Mouse (Mus musculus): Measurements from ENCODE around the gene Tut1.
A peak's percentile ranks its signal among the peaks of the same experiment; 100 is the strongest.

Gene Tut1

DNA sequence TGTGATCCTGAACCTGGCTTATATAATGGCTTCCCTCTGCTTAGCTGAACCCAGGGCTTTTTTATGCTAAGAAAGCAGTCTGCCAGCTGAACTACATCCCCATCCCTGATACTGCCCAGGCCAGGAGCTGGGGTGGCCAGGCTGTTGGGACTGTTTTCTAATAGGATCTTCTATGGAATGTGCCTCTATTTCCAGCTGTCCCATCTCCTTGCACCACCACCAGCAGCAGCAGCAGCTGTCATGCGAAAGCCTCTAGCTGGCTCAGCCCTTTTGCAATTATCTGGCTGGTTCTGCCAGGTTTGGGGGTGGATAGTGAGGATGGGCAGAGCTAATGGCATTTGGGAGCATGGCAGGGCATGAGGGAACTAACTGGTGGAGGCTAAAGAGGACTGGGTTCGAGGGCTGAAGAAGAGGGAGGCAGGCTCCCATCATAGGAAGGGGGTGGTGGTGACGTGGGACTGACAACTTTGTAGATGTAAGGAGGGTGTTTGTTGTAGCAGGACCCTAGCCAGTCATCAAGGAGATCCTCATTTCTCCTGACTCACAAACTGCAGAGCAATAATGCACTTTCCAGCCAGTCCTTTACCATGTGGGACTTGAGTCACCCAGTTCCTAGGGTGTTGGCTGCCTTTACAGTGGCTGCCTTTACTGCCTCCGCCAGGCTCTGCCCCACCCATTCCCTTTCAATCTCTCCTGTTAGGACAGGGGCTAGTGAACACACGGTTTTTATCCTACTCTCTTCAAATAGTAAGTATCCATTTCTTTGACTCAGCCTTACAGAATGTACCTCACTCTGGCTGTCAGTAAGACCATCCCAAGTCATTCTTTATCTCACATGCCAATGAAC, 28.9 kb downstream of the Tut1 start:
- DNase-seq (ENCODE audit: low read depth, low spot score), result peak; percentile 43

DNA sequence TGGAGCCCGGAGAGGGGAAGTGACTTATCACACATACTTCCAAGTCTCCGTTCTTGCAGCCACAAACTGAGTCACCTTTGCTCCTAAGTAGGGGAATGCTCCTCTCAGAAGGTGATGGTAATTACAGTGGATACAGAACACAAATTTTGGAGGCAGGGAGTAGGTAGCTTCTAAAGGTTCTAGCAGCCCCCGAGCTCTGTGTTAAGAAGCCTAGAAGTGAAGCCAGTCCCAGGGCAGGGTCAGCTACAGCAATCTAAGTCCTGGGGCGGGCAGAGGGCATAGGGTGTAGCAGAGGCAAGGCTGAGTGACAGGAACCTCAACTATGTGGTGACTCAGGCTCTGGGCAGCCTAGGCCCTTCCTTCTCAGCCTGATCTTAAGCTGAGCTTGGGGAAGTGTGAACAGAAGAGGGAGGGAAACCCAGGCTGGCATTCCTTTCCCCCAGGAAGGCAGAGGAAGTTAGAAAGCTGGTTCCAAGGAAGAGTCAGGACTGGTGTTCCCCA, 29.6 kb downstream of the Tut1 start:
- peak; percentile 41 for DNase-seq (ENCODE audit: low read depth, low spot score)

DNA sequence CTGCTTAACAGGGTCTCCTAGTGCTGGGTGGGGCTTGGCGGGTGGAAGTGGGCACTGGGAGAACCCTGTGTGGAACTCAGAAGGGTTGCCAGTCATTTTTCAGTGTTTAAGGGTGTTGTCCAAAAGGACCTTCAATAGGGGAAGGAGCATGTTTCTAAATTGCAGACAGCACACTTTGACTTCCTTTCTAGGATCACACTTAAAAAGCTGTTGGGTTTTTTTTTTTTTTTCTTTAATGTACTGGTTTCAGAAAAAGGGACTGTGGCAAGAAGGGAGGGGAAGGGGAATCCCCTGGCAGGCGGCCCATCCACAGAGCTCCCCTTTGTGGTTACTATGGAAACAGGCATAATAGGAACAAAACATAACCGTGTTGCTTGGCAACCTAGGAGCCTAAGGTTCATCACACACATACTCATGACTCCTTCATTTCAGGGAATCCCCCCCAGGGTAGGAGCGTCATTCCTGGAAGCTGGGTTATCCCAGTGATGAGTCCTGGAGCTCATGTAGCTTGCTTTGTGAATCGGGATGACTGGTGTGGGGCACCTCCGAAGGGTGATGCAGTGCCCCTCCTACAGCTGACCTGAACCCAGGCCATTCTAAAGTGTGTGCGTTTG, 30.7 kb downstream of the Tut1 start:
- peak; percentile 69 for DNase-seq (ENCODE audit: low read depth, low spot score)

DNA sequence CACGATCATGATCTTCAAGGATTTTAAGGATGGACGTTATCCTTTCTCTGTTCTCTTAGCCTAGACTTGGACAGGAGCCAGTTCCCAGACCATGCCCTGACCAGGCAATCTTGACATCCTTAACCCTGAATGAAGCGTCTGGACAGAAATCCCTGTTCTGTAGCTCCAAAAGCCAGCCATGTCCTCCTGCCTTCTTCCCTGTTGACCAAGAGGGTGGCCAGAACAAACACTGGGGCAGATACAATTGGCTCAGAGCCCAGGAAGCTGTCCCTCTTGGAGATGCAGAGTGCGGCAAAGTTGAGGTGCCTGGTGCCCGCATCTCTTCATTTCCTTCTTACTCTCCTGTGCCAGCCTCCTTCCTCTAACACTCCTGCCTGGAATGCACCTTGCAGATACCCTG, 32.2 kb downstream of the Tut1 start:
- DNase-seq (ENCODE audit: low read depth, low spot score), result no peak

DNA sequence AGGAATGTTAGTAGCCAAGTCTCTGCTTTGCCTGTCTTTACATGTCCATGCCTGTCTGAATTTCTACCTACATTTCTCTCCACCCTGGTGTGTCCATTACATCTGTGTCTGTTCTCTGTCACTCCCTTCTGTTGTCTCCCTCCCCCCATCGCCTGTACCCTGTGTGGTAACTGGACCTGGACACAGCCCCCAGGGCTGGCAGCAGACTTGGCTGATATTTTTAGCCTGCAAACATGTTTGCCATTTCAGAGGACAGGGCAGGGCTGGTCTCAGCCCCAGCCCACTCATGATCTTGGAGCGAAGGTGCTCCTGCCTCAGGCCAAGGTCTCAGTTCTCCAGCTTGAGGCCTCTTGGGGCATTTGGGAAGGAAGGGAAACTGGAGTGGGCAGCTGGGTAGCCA, 34.2 kb downstream of the Tut1 start:
- no peak for DNase-seq (ENCODE audit: low read depth, low spot score)

DNA sequence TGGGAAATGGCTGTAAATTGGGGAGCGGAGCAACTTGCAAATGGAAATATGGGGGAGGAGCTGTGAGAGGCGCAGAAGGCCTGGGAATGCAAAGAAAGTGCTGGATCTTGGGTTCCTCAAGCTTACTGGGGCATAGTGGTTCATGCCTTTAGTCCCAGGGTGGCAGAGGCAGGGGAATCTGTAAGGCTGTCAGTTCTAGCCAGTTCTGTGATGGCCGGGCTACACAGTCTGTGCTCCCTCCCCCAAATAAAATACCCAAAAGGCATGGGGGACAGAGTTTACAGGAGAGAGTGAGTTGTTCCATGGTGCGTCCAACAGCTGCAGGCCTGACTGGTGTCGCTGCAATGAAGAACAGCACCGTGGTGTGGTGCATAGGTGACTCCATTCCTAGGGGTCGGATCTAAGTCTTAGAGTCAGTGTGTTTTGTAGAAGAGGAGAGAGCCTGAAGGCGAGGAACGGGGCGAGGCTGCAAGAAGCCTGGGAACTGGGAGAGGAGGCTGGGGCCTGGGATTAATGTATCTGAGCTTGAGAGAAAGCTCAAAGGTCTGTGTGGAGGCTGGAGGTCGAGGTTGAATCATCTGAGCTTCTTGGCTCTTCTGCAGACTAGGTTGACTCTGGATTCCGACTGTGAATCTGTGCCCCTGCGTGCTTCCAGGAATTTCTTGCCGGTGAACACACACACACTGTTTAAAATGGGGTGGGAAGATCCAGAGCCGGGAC, 34.9 kb downstream of the Tut1 start:
- DNase-seq (ENCODE audit: low read depth, low spot score), result no peak

DNA sequence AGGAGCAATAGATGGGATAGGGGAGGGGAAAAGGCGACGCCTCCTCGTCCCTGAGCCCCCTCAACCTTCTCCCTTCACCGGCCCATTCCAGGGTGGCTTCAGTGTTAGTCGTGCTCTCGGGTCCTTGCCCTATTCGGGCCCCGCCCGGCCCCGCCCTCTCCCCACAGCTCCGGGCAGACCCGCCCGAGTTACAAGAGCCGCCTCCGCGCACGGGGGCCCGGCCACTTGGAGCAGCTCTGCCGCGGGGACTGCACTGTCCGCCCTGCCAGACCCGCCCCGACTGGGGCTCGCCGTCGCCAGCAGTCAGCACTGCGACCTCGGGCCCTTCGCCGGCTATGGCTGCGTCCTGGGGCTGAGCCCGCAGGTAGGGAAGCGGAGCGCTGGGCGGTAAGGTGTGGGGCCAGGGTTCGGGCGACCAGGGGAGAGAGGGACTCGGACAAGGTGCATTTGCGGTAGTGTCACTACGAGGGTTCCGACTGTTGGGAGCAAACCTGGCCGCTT, 35.5 kb downstream of the Tut1 start, which contains the start of gene Ahnak:
Gene Ahnak, plus strand, starts transcription at position 219 of the 501 bp plus-strand sequence.
- DNase-seq (ENCODE audit: low read depth, low spot score), result no peak

DNA sequence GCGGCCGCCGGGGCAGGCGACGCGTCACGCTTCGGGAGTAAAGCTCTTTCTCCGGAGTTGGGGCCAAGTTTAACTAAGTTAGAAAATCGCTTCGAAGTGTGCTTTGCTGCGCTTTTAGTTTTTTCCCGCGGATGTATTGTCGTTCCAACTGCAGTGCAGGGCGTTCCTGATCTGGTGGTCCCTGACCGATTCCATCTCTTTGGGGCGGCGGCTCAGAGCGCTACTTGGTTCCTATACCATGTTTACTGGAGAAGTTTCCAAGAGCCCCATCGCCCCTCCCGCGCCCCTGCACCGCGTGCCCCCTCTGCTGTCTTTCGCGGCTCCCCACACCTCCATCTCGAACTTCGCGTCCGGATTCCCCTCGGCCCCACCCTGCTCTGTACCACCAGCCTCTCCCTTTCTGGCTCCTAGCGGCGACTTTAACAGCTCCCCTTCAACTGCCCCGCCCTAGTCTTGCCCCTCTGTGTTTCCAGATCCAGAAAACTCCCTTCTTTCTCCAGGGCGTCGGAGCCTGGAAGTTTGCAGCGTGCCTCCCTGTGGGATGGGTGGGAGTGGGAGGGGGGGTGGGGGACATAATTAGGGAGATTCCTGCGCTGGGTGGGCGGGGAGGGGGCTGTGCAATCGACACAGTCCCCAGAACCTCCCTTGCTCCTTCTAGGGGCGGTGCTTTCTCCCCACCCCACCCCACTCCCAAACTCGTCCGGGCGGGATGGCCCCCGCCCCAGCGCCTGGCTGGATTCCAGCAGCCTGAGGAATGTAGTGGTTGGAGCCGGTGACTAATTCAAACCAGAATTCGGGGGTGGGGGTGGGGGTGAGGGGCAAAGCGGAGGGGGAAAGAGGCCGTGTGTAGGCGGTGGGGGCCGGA, 36.2 kb downstream of the Tut1 start:
- no peak for DNase-seq (ENCODE audit: low read depth, low spot score)

DNA sequence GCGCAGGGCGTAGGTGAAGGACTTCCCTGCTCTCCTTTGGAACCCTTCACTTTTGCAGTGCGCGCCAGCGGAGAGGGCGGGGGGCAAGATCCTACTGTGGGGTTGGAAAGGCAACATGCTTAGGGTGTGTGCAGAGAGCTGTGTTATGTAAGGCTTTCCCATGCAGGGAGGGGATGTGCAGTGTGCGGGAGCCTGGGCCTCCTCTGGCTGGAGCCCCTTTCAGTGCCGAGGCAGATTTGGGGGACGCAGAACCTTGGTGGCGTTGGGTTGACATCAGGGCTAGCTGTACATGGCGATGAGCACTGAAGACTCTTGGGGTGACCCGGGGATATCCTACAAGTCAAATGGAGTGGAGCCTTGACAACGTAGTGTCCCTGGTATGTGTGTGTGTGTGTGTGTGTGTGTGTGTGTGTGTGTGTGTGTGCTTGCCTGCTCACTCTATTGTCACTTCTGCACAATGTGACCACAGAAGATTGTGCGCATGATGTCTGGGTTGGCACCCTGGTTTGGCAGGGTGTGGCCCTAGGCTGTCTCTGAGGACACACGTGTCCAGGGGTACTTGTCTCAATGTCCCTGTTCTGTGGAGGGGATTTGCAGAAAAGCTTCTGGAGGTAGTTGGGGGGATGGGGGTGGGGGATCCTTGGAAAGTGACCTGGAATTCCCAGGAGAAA, 36.9 kb downstream of the Tut1 start:
- peak; percentile 46 for DNase-seq (ENCODE audit: low read depth, low spot score)

DNA sequence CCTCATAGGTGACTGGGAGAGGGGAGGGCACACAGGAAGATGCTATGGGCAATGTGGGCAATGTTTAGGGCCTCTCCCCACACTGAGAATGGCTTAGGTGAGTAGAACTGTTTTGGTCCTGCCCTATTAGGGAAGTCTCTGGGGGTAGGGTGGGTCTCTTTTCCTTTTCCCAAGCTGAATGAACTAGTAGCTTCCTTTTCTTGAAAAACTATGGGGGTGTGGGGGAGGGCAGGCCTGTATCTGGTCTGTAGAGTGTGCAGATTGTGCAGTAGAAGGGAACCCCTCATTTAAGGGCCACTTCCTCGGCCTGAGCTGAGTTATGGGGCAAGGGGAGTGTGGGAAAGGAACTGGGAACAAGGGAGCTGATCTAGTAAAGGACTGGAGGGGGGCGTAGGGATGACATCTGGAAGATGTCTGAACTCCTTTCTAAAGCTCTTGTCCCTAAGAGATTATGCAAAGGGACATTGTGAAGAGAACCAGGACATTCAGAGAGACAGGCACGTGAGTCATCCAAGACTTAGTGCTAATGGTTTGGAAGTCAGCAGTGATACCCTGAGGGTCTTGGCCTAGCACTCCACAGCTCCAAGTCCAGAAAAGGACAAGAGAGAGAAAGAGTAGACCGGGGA, 37.7 kb downstream of the Tut1 start:
- DNase-seq (ENCODE audit: low read depth, low spot score), result no peak

DNA sequence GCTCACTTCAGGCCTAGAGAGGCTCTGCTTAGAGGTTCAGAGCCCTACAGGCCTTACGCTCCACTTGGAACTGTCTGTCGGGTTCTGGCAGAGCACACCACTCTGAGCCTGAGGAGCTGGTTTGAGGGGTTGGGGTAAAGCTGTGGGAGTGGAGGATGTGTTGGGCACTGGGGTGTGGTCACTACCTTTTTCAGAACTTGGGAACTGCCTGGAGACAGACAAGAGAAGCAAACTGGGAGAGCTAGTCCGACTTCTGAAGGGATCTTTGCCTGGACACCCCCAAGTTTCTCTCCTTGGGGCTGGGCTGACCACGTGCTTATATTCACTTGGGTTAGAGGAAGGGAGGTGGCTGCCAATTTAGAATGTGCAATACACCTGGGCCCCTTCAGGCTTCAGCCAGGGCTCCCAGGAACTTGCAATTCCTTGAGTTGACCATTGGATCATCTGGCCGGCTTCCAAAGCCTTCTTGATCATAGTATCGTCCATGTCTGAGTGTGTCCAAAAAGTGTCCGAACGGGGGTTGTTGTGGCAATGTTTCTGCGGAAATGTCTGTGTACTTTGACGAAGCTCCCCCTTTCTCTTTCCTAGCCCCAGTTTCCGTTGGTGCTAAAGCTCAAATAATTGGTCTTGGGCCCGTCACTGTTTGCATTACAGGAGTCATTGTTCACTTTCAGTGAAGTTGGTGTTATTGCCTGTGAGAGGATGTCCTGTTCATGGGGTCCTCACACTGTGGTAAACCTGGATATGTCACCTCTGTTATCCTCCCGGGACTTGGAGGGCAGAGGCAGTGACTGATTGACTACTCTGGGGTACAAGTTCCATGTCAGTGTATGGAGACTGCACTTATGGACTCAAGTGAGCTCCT, 38.5 kb downstream of the Tut1 start:
- no peak for DNase-seq (ENCODE audit: low read depth, low spot score)

DNA sequence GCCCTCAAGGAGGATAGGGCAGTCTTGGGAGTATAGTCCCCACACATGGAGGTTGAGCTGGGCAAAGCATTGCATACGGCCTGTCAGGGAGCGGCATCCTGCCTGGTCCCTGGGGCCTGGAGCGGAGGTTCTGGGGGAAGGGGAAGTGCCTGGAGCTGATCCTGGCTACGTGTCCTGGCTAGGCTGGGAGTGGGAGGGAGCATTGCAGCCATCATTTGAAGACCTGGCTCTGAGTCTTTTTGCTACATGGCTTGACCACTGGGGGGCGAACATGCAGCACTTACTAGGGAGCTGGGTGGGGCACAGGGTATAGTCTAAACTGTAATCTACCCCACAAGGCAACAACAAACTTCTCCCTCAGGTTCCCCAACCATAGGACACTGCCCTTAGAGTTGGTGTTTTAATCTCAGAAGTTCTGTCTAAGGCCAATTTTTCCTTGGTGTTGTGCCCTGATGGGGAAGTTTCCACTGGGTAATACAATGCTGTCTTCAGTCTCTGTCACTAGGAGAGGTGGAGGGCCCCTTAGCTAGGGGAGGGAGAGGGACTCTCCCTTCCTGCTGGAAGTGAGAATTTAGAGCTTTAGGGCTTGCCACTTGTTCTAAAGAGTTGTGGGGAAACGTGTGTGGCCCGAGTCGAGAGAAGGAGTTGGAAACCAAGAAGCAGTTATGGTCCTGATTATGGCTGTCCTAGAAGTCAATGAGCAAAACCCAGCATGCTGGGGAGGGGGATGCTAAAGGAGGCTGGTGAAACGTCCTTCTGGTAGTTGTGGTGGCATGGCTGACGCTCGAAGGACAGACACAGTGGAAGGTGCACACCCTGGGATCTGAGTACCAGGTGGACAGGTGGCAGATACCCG, 39.4 kb downstream of the Tut1 start:
- peak; percentile 80 for DNase-seq (ENCODE audit: low read depth, low spot score)

DNA sequence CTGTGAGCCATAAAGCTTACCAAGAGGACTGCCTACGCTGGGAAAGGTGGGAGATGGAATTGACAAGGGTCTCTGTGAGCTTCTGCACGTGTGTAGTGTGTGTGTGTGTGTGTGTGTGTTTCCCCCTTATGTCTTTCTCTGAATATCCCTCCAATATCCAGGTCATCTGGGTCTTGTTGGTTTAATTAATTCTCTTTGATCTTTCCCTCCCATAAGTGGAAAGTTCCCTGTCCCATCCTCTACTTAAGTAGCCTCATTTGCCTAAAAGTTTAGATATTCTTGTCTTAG, 39.9 kb downstream of the Tut1 start:
- DNase-seq (ENCODE audit: low read depth, low spot score), result no peak

DNA sequence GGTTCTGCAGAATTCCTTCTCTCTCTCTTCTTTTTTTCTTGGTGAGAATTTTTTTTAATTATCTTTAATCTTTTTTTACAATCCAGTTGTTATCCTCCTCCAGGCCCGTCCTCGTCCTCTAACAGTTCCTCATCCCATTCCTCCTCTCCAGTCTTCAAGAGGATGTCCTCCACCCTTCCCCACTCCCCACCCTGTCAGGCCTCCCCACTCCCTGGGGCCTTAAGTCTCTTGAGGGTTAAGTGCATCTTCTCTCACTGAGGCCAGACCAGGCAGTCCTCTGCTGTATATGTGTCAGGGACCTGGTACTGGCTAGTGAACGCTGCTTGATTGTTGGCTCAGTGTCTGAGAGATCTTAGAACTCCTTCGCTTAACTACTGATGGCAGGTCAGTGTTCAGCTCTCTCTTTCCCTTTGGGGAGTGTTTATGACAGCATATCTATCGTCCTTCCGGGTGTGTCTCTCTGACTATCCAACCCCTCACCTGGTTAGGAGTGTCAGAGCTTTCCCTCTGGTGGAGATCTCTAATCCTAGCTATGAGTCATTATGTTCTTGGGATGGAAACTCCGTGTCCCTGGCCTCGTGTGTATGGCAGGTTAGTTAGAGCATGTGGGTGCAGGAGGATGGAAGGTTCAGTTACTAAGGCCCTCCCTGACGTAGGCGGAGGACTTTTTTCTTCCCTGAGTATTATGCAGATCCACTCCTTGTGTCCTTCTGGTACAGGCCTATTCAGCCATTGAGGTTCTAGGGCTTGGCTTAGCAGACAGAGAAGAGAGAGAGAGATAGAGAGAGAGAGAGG, 41.4 kb downstream of the Tut1 start:
- no peak for DNase-seq (ENCODE audit: low read depth, low spot score)

DNA sequence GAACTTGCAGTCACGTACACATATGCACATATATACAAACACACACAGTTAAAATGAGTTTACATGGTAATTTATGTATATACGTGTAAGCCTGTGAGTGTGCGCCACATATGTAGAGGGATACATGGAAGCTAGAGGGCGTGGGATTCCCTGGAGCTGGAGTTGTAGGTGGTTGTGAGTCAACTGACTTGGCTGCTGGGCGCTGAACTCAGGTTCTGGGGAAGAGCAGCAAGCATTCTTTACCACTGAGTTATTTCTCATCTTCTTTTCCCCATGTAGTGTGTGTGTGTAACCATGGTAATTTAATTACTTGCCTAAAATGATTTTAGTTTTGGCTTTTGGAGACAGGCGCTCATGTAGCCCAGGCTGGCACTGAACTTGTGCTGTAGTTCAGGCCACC, 43.0 kb downstream of the Tut1 start:
- DNase-seq (ENCODE audit: low read depth, low spot score), result peak; percentile 62

DNA sequence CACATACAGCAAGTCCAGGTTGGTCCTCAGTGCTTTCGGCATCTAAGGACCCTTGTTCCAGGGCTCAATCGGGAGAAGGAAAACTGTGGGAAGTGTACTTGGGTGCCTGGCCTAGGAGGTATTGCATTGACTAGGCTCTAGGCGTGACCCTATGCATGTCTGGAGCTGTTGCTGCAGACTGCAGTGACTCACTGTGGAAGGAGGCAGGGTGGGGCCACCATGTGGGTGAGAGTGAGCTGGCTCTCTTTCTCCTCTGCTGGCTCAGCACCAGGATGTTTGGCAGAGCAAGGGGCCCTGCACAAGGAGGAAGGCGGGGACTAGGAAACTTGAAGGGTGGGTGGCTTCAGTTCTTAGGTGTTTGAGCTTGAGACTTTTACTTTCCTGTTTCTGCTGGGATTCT, 43.9 kb downstream of the Tut1 start:
- peak; percentile 93 for DNase-seq (ENCODE audit: low read depth, low spot score)

DNA sequence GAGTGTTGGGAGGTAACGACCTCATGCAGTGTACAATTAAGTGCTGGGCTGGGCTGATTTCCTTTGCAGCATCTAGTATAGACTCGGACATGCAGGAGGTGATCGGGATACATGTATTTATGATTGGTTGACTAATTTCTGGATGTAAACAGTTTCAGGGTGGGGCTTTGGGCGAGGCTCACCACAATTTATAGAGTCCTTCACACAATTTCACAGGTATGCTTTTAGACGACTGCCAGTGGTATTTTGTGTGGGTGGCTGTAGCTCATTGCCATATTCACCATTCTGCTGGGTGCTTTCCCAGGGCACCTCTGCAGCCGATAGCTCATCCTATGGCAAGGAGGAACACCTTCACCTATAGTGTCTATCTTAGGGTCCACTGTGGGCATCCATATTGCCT, 44.9 kb downstream of the Tut1 start:
- no peak for DNase-seq (ENCODE audit: low read depth, low spot score)

DNA sequence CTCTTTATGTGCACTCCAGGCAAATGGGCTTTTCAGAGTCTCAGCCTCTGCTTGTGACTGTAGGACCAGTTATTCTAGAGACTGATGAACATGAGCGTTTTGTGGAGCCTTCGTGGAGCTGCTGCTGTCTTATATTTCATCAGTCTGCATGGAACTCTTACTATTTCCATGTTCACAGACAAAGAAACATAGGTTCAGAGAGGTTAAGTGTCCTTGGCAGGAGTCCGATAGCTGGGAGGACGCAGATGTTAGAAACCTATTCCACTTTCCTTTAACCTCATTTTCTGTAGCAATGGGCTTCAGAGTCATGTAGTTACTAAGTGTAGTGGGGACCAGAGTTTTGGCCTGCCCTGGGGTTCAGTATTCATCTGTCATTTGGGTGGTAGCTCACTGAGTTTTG, 45.6 kb downstream of the Tut1 start:
- no peak for DNase-seq (ENCODE audit: low read depth, low spot score)
